ENCODE assay signal across 10 mouse cellular contexts in genomic region chr9:39508998-39509397, GRCm38 (mm10). TPM values are rescaled to one million over a fixed set of nuclear protein-coding genes. Genes with fewer than 3 reads are reported as not detected.
DNase-seq lines count a peak whose midpoint lies in the region; ATAC-seq and TF ChIP-seq lines count a peak whose summit lies in the region.
"Had no signal": no experiment of that assay in that cellular context is flagged by ENCODE, and none has a peak within 500 bp of the region (broad histone marks: within the 10 kb centered on the region; RNA-seq: fewer than 3 reads in every experiment).

No protein-coding gene starts in this region.

- 13% methylated on average over 6 of the region's 6 CpGs for WGBS in heart, postnatal 0 days
- 11% methylated on average over 6 of the region's 6 CpGs for WGBS in embryonic facial prominence, embryonic 10.5 days
- 13% methylated on average over 6 of the region's 6 CpGs for WGBS in hindbrain, embryonic 12.5 days
- 9% methylated on average over 6 of the region's 6 CpGs for WGBS in neural tube, embryonic 13.5 days

- no peaks in the 10 kb centered on the region for H3K27me3 ChIP-seq in heart, postnatal 0 days (ENCODE audit: control insufficient read depth, insufficient read depth, low read length)
- no peaks in the 10 kb centered on the region for H3K27me3 ChIP-seq in embryonic facial prominence, embryonic 10.5 days (replicated peaks; ENCODE audit: low read depth, poor library complexity, severe bottlenecking)
- H3K27me3 ChIP-seq in hindbrain, embryonic 12.5 days, result no peaks in the 10 kb centered on the region
- no peaks in the 10 kb centered on the region for H3K27me3 ChIP-seq in neural tube, embryonic 13.5 days
- H3K27me3 ChIP-seq: stomach, embryonic 15.5 days had no signal

- H3K4me1 ChIP-seq in heart, postnatal 0 days (ENCODE audit: control insufficient read depth, insufficient read depth), result no peaks in the 10 kb centered on the region
- H3K4me1 ChIP-seq in embryonic facial prominence, embryonic 10.5 days, result no peaks in the 10 kb centered on the region
- H3K4me1 ChIP-seq in hindbrain, embryonic 12.5 days, result no peaks in the 10 kb centered on the region
- no peaks in the 10 kb centered on the region for H3K4me1 ChIP-seq in neural tube, embryonic 13.5 days (replicated peaks)
- H3K4me1 ChIP-seq: stomach, embryonic 15.5 days had no signal

- no peaks in the 10 kb centered on the region for H3K9me3 ChIP-seq in heart, postnatal 0 days (replicated peaks; ENCODE audit: control insufficient read depth, low read length)
- no peaks in the 10 kb centered on the region for H3K9me3 ChIP-seq in embryonic facial prominence, embryonic 10.5 days
- no peaks in the 10 kb centered on the region for H3K9me3 ChIP-seq in hindbrain, embryonic 12.5 days (replicated peaks)
- H3K9me3 ChIP-seq in neural tube, embryonic 13.5 days, result no peaks in the 10 kb centered on the region
- H3K9me3 ChIP-seq: stomach, embryonic 15.5 days had no signal

- TF ChIP-seq CTCF in heart, postnatal 0 days (IDR thresholded peaks at IDR 0.05; ENCODE audit: low read depth), result peak; percentile 63
- peak; percentile 70 for TF ChIP-seq CTCF in left cerebral cortex, adult 2 months (IDR thresholded peaks at IDR 0.05)

- DNase-seq in heart, postnatal 0 days (ENCODE audit: low spot score), result peak; percentile 15
- DNase-seq in heart, adult 9 months (ENCODE audit: low spot score in 2 of 2), result no peak
- peak; percentile 41 for DNase-seq in adipocyte (ENCODE audit: low spot score)
- DNase-seq in embryonic facial prominence, embryonic 10.5 days (ENCODE audit: low spot score), result peak; percentile 55
- DNase-seq in left cerebral cortex, adult 2 months (ENCODE audit: extremely low spot score in 1 of 2, low spot score in 2 of 2), result peak; percentile 51 to 52
- no peak for DNase-seq in spleen, postnatal 4 days (ENCODE audit: low spot score in 2 of 2)

- H3K4me3 ChIP-seq in heart, postnatal 0 days (ENCODE audit: low read depth, low read length), result no peak overlapping the region
- no peak overlapping the region for H3K4me3 ChIP-seq in embryonic facial prominence, embryonic 10.5 days
- H3K4me3 ChIP-seq in hindbrain, embryonic 12.5 days, result no peak overlapping the region
- H3K4me3 ChIP-seq in left cerebral cortex, adult 2 months, result no peak overlapping the region
- H3K4me3 ChIP-seq in neural tube, embryonic 13.5 days, result no peak overlapping the region
- H3K4me3 ChIP-seq: stomach, embryonic 15.5 days had no signal

- no peak overlapping the region for H3K9ac ChIP-seq in heart, postnatal 0 days (replicated peaks; ENCODE audit: low read depth, low read length)
- H3K9ac ChIP-seq in hindbrain, embryonic 12.5 days, result no peak overlapping the region
- no peak overlapping the region for H3K9ac ChIP-seq in neural tube, embryonic 13.5 days
- H3K9ac ChIP-seq: stomach, embryonic 15.5 days had no signal

- ATAC-seq in heart, postnatal 0 days (ENCODE audit: insufficient read depth, low read depth), result no peak
- peak; percentile 83 for ATAC-seq in hindbrain, embryonic 12.5 days (ENCODE audit: low FRiP score)
- ATAC-seq in neural tube, embryonic 13.5 days (ENCODE audit: low read depth), result peak; percentile 89; the same call in 1 of the 2 replicates

- intact Hi-C loops in left cerebral cortex, adult 2 months (cut with DNase I), result loop anchor here (1.0 kb wide), 2 partner anchors 14 to 103 kb away; no protein-coding TSS in a partner anchor

- H3K36me3 ChIP-seq in heart, postnatal 0 days (replicated peaks; ENCODE audit: control insufficient read depth, insufficient read depth, low read length), result no peaks in the 10 kb centered on the region
- H3K36me3 ChIP-seq in embryonic facial prominence, embryonic 10.5 days (replicated peaks), result no peaks in the 10 kb centered on the region
- no peaks in the 10 kb centered on the region for H3K36me3 ChIP-seq in hindbrain, embryonic 12.5 days
- no peaks in the 10 kb centered on the region for H3K36me3 ChIP-seq in neural tube, embryonic 13.5 days
- H3K36me3 ChIP-seq: stomach, embryonic 15.5 days had no signal

- TF ChIP-seq EP300 in heart, postnatal 0 days (IDR thresholded peaks at IDR 0.05; ENCODE audit: low read depth), result no peak

- no peak overlapping the region for H3K4me2 ChIP-seq in heart, postnatal 0 days (ENCODE audit: low read depth, low read length)
- H3K4me2 ChIP-seq in hindbrain, embryonic 12.5 days (replicated peaks), result no peak overlapping the region
- no peak overlapping the region for H3K4me2 ChIP-seq in neural tube, embryonic 13.5 days
- H3K4me2 ChIP-seq: stomach, embryonic 15.5 days had no signal

- H3K27ac ChIP-seq in heart, postnatal 0 days (ENCODE audit: low read depth), result no peak overlapping the region
- no peak overlapping the region for H3K27ac ChIP-seq in embryonic facial prominence, embryonic 10.5 days (replicated peaks)
- H3K27ac ChIP-seq in hindbrain, embryonic 12.5 days, result no peak overlapping the region
- no peak overlapping the region for H3K27ac ChIP-seq in left cerebral cortex, adult 2 months
- H3K27ac ChIP-seq in neural tube, embryonic 13.5 days (replicated peaks), result no peak overlapping the region
- H3K27ac ChIP-seq: stomach, embryonic 15.5 days had no signal

RNA-seq across cellular contexts. Expression of gene Olfr957, which starts 6.6 kb away (rescaled TPM):
- total RNA-seq in heart, postnatal 0 days (2014; rRNA removed; ENCODE audit: low replicate concordance), result not detected in 2 replicates
- not detected in 2 replicates for polyA plus RNA-seq in heart, postnatal 0 days (2015; fragmentation: Nextera tagmentation; extraction: Ambion mirVana)
- polyA plus RNA-seq in embryonic facial prominence, embryonic 10.5 days (2016; fragmentation: Nextera tagmentation; extraction: Ambion mirVana), result not detected in 2 replicates
- polyA plus RNA-seq in hindbrain, embryonic 12.5 days (2016; fragmentation: Nextera tagmentation; extraction: Ambion mirVana), result not detected in 2 replicates
- not detected for total RNA-seq in left cerebral cortex, adult 2 months (2021)
- polyA plus RNA-seq in neural tube, embryonic 13.5 days (2015; fragmentation: Nextera tagmentation; extraction: Ambion mirVana), result not detected in 2 replicates
- polyA plus RNA-seq: large intestine, adult 2 months; stomach, embryonic 15.5 days had no signal

RNA-seq across cellular contexts. Expression of gene Olfr44, which starts 15.2 kb away (rescaled TPM):
- total RNA-seq in heart, postnatal 0 days (2014; rRNA removed; ENCODE audit: low replicate concordance), result not detected in 2 replicates
- polyA plus RNA-seq in heart, postnatal 0 days (2015; fragmentation: Nextera tagmentation; extraction: Ambion mirVana), result not detected in 2 replicates
- not detected in 2 replicates for polyA plus RNA-seq in embryonic facial prominence, embryonic 10.5 days (2016; fragmentation: Nextera tagmentation; extraction: Ambion mirVana)
- not detected in 2 replicates for polyA plus RNA-seq in hindbrain, embryonic 12.5 days (2016; fragmentation: Nextera tagmentation; extraction: Ambion mirVana)
- not detected for total RNA-seq in left cerebral cortex, adult 2 months (2021)
- not detected in 2 replicates for polyA plus RNA-seq in neural tube, embryonic 13.5 days (2015; fragmentation: Nextera tagmentation; extraction: Ambion mirVana)
- polyA plus RNA-seq: large intestine, adult 2 months; stomach, embryonic 15.5 days had no signal

RNA-seq across cellular contexts. Expression of gene Olfr955, which starts 37.3 kb away (rescaled TPM):
- total RNA-seq in heart, postnatal 0 days (2014; rRNA removed; ENCODE audit: low replicate concordance), result not detected in 2 replicates
- not detected in 2 replicates for polyA plus RNA-seq in heart, postnatal 0 days (2015; fragmentation: Nextera tagmentation; extraction: Ambion mirVana)
- polyA plus RNA-seq in embryonic facial prominence, embryonic 10.5 days (2016; fragmentation: Nextera tagmentation; extraction: Ambion mirVana), result not detected in 2 replicates
- polyA plus RNA-seq in hindbrain, embryonic 12.5 days (2016; fragmentation: Nextera tagmentation; extraction: Ambion mirVana), result not detected in 2 replicates
- not detected for total RNA-seq in left cerebral cortex, adult 2 months (2021)
- polyA plus RNA-seq in neural tube, embryonic 13.5 days (2015; fragmentation: Nextera tagmentation; extraction: Ambion mirVana), result not detected in 2 replicates
- polyA plus RNA-seq: large intestine, adult 2 months; stomach, embryonic 15.5 days had no signal

RNA-seq across cellular contexts. Expression of gene Olfr958, which starts 44.9 kb away (rescaled TPM):
- total RNA-seq in heart, postnatal 0 days (2014; rRNA removed; ENCODE audit: low replicate concordance), result not detected in 2 replicates
- not detected in 2 replicates for polyA plus RNA-seq in heart, postnatal 0 days (2015; fragmentation: Nextera tagmentation; extraction: Ambion mirVana)
- not detected in 2 replicates for polyA plus RNA-seq in embryonic facial prominence, embryonic 10.5 days (2016; fragmentation: Nextera tagmentation; extraction: Ambion mirVana)
- not detected in 2 replicates for polyA plus RNA-seq in hindbrain, embryonic 12.5 days (2016; fragmentation: Nextera tagmentation; extraction: Ambion mirVana)
- total RNA-seq in left cerebral cortex, adult 2 months (2021), result not detected
- not detected in 2 replicates for polyA plus RNA-seq in neural tube, embryonic 13.5 days (2015; fragmentation: Nextera tagmentation; extraction: Ambion mirVana)
- polyA plus RNA-seq: large intestine, adult 2 months; stomach, embryonic 15.5 days had no signal

RNA-seq across cellular contexts. Expression of gene Olfr954, which starts 52.5 kb away (rescaled TPM):
- total RNA-seq in heart, postnatal 0 days (2014; rRNA removed; ENCODE audit: low replicate concordance), result not detected in 2 replicates
- not detected in 2 replicates for polyA plus RNA-seq in heart, postnatal 0 days (2015; fragmentation: Nextera tagmentation; extraction: Ambion mirVana)
- polyA plus RNA-seq in embryonic facial prominence, embryonic 10.5 days (2016; fragmentation: Nextera tagmentation; extraction: Ambion mirVana), result not detected in 2 replicates
- polyA plus RNA-seq in hindbrain, embryonic 12.5 days (2016; fragmentation: Nextera tagmentation; extraction: Ambion mirVana), result not detected in 2 replicates
- total RNA-seq in left cerebral cortex, adult 2 months (2021), result not detected
- not detected in 2 replicates for polyA plus RNA-seq in neural tube, embryonic 13.5 days (2015; fragmentation: Nextera tagmentation; extraction: Ambion mirVana)
- polyA plus RNA-seq: large intestine, adult 2 months; stomach, embryonic 15.5 days had no signal

Comparison
In these comparisons a context has a peak if more than half of its experiments do, and no peak if none do; other contexts are left out.
1. DNase-seq: peak in heart, postnatal 0 days (single experiment), adipocyte (single experiment), embryonic facial prominence, embryonic 10.5 days (single experiment) and left cerebral cortex, adult 2 months (2 of 2); none in heart, adult 9 months (0 of 2) and spleen, postnatal 4 days (0 of 2).